Mouse (Mus musculus) heart, embryonic 16.5 days (tissue): Measurements from ENCODE around the gene Fbxw5. TPM values are rescaled to one million over a fixed set of nuclear protein-coding genes. Genes with fewer than 3 reads are reported as not detected.

Experiments used
- ATAC-seq: fragments of 200-750 bp; cut with Nextera tagmentation; replicated peaks from 2 replicates; pipeline ENCODE4 v1.8.0; 2017; ENCODE audit warnings: moderate number of reproducible peaks; ENCODE audit not compliant: insufficient read depth, low FRiP score; ENCODE audit errors: extremely low read depth
- H3K27ac ChIP-seq: fragments of 300-500 bp; sonication (generic); 2 replicates; pipeline ENCODE4 v1.5.1; 2014; ENCODE audit warnings: mild to moderate bottlenecking, low read length, control low read depth, moderate library complexity
- H3K27me3 ChIP-seq: fragments of 300-500 bp; sonication (generic); 2 replicates; pipeline ENCODE4 v1.6.1; 2014; ENCODE audit warnings: low read length, mixed read lengths; ENCODE audit not compliant: control insufficient read depth, insufficient read depth
- H3K36me3 ChIP-seq: fragments of 300-500 bp; sonication (generic); 2 replicates; pipeline ENCODE4 v1.6.1; 2014; ENCODE audit not compliant: control insufficient read depth, insufficient read depth
- H3K4me1 ChIP-seq: fragments of 300-500 bp; sonication (generic); 2 replicates; pipeline ENCODE4 v1.6.1; 2014; ENCODE audit warnings: low read length, mixed read lengths; ENCODE audit not compliant: control insufficient read depth, insufficient read depth
- H3K4me2 ChIP-seq: fragments of 300-500 bp; sonication (generic); 2 replicates; pipeline ENCODE4 v1.6.1; 2014; ENCODE audit warnings: low read depth, mild to moderate bottlenecking, control low read depth, low read length
- H3K4me3 ChIP-seq: fragments of 300-500 bp; sonication (generic); 2 replicates; pipeline ENCODE4 v1.5.1; 2014; ENCODE audit warnings: mild to moderate bottlenecking, control low read depth, low read length
- H3K9ac ChIP-seq: fragments of 300-500 bp; sonication (generic); 2 replicates; pipeline ENCODE4 v1.6.1; 2014; ENCODE audit warnings: low read length, control low read depth
- H3K9me3 ChIP-seq: fragments of 300-500 bp; sonication (generic); replicated peaks from 2 replicates; pipeline ENCODE4 v1.6.1; 2016; ENCODE audit warnings: low read length; ENCODE audit not compliant: control insufficient read depth
- WGBS: fragments of 180-500 bp; shearing (Covaris S2); extraction: QIAGEN DNeasy Blood & Tissue Kit; methylation state at CpG from one replicate; pipeline ENCODE4 v1.1.7; 2014; 5-methylcytosine and 5-hydroxymethylcytosine counted together
- polyA plus RNA-seq: library from polyadenylated mRNA; unstranded; fragments of >200 nt; fragmentation: Nextera tagmentation; extraction: Ambion mirVana; gene quantifications from 2 replicates; pipeline ENCODE4 v1.2.1, GENCODE M21; 2015

Gene Fbxw5
- polyA plus RNA-seq, 1 experiment from 2014 or later, result 97.8 TPM

DNA sequence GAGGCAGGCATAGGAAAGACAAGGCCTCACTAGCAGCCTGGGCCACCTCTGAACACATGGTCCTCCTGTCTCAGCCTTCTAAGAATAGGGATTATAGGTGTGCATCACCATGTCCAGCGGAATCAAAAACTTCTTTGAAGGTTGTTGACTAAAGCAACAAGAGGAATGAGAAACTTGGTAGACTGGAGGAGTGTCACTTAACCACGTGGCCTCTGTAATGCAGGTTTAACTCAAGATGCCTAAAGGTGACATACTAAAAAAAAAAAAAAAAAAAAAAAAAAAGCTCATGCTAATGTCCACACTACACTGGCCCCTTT is 34.3 kb downstream of the Fbxw5 start:
- no peak overlapping the region for H3K4me2 ChIP-seq
- H3K9ac ChIP-seq, result no peak overlapping the region
- 93% methylated on average over 2 of the region's 2 CpGs for WGBS
- H3K9me3 ChIP-seq, result no peaks in the 10 kb centered on the region
- H3K4me1 ChIP-seq, result peaks cover 4% of the 10 kb centered on the region
- no peaks in the 10 kb centered on the region for H3K27me3 ChIP-seq
- no peak for ATAC-seq
- no peak overlapping the region for H3K27ac ChIP-seq
- no peak overlapping the region for H3K4me3 ChIP-seq
- peaks cover 26% of the 10 kb centered on the region for H3K36me3 ChIP-seq

DNA sequence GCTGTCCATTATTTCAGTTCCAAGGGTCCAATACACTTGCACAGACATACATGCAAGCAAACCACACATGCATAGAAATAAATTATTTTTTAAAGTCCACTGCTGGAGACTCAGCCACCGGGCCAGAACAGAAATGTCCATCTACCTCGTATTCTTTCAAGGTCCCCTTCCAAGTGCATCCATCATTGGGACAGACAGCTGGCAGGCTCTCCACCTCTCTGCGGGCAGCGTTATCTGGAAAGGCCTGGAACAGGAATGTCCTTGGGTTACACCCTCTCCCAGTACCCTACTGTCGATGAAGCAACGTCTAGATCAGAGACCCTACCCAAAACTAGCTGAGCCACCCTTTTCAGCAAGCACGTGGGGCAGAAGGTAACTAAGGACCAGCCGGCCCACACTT is 36.0 kb downstream of the Fbxw5 start:
- no peak overlapping the region for H3K27ac ChIP-seq
- no peaks in the 10 kb centered on the region for H3K27me3 ChIP-seq
- H3K4me2 ChIP-seq, result no peak overlapping the region
- ATAC-seq, result no peak
- H3K36me3 ChIP-seq, result peaks cover 20% of the 10 kb centered on the region
- H3K4me1 ChIP-seq, result peaks cover 4% of the 10 kb centered on the region
- no peak overlapping the region for H3K9ac ChIP-seq
- WGBS, result 53% methylated on average over 8 of the region's 8 CpGs
- no peak overlapping the region for H3K4me3 ChIP-seq
- no peaks in the 10 kb centered on the region for H3K9me3 ChIP-seq

DNA sequence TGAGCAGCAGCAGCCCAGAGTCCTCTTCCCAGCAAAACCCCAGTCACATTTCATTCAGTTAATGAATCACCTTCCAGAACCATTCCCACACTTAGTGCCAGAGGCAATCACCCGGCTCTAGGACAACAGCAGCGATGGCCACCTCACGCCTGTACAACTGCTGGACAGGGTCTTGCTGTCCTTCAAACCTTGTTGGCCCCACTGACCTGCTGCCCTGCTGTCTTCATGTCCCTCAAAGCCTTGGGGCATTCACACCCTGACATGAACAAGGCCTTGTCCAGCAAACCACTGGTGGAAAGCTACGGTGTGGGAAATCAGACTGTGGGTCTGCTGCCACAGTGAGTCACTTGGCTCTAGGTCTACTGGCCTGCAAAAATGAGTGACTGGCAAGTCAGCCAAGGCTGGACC is 40.0 kb downstream of the Fbxw5 start:
- Histone ChIP-seq H3K27me3 (no peaks in the 10 kb centered on the region), H3K9ac (no peak overlapping the region), H3K4me3 (no peak overlapping the region), H3K27ac (no peak overlapping the region), H3K4me1 (peaks cover 2% of the 10 kb centered on the region), H3K4me2 (no peak overlapping the region), H3K9me3 (no peaks in the 10 kb centered on the region), H3K36me3 (peaks cover 14% of the 10 kb centered on the region)
- ATAC-seq, result no peak
- WGBS, result 92% methylated on average over 4 of the region's 4 CpGs

DNA sequence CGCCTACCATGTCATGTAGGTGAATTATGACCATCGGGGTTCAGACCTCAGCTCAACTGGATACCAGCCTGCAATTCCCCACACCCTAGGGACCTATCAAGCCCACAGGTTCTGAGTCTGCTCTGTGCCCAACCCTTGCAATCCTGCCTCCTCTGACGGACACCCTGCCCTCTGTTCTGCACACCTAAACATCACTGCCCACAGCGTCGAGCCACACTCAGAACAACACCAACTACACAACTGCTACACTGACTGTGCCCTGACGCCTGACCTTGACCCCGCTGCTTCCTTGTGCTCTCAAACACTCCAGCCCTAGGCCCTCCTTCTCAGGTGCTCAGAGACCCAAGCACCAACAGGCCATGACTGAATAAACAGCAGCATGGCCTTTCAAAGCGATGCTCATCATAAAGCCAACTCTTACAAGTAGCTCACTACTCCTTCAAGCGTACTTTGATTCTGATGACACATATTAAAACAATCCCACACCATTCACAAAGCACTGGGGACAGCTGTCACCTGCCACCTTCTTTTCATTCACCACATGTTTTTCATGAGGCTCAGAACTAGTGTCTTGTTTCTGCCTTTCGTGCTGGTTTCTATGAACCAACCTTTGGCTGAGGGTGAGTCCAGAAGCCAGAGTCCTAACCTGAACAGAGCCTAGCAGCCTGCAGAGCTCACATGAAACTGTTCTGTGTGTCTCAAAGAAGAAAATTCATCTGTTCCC is 41.3 kb downstream of the Fbxw5 start:
- Histone ChIP-seq H3K4me2 (no peak overlapping the region), H3K4me3 (no peak overlapping the region), H3K9ac (no peak overlapping the region), H3K27ac (no peak overlapping the region), H3K36me3 (peaks cover 10% of the 10 kb centered on the region), H3K4me1 (peaks cover 4% of the 10 kb centered on the region), H3K9me3 (no peaks in the 10 kb centered on the region), H3K27me3 (no peaks in the 10 kb centered on the region)
- WGBS, result 83% methylated on average over 10 of the region's 10 CpGs
- no peak for ATAC-seq

DNA sequence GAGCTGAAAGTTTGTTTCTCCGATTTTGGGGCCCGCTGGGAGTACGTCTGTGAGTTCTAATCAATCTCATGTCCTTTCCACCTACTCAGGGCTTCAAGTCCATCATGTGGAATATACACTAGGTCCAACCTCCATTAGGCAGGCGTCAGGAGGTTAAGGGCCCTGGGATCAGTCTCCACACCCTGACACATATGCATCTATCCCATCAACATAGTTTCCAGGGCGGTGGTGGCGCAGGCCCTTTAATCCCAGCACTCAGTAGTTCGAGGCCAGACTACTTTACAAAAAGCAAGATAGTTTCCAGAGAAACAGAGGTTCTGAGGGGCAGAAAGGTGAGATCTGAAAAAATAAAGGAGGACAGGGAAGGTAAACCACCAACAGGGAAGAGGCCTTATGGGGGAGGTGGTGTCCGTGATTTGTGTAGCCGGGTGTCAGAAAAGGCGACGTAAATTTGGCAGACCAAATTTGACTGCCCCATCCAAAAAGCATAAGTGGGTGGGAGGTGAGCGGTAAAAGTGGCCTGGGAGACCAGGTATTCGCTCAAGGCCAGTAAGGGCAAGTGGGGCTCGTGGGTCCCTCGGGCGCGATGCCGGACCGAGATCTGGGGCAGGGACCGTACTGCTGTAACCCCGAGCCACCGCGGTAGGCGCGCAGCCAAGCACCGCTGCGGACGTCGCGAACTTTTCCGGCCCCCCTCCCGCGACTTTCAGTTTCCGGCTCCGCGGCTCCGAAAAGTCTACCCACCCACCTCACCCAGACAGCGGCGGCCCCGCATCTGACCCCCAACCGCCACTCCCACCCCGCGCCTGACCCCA is 45.7 kb downstream of the Fbxw5 start:
- H3K4me3 ChIP-seq, result peak overlapping the region; percentile 82
- 7% methylated on average over 41 of the region's 43 CpGs for WGBS
- peaks cover 4% of the 10 kb centered on the region for H3K4me1 ChIP-seq
- no peaks in the 10 kb centered on the region for H3K27me3 ChIP-seq
- H3K4me2 ChIP-seq, result peak overlapping the region; percentile 67
- peak; percentile 69 for ATAC-seq
- H3K36me3 ChIP-seq, result no peaks in the 10 kb centered on the region
- peak overlapping the region; percentile 90 for H3K9ac ChIP-seq
- H3K9me3 ChIP-seq, result no peaks in the 10 kb centered on the region
- H3K27ac ChIP-seq, result peak overlapping the region; percentile 77

DNA sequence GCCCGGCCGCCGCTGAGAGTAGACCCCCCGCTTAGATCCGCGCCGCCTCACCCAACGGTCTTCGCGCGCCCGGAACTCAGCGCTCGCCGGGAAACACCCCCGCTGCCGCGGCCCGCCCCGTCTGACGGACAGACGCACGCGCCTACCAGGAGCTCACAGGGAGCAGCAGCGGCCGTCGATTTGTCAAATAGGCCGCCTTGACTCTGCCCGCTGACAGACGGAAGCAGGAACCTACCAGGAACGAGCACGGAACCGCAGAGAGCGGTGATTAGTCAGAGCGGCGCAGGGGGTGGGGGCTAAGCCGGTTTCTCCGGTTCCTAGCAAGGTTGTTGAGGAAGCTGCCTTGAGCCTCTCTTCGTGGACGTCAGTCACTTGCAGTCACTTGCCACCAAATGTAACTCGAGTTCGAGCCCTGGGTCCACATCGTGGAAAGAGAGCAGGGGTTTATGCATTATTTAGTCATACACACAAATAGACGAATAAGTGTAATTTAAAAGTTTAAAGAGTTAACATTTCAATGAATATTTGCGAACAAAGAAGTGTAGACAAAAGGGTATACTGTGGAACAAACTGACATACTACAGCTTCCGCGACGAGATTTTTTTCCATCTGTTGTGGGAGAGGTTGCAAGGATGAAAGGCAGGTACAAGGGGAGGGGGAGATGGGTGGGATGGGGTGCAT is 46.4 kb downstream of the Fbxw5 start, which contains the start of gene Traf2:
Traf2 (minus strand) TSS at position 130 of the 681 bp plus-strand sequence.
- peak within 1 kb of the TSS; percentile 77 for H3K27ac ChIP-seq
- no peaks in the 10 kb centered on the region for H3K9me3 ChIP-seq
- peak within 1 kb of the TSS; percentile 82 for H3K4me3 ChIP-seq
- no peaks in the 10 kb centered on the region for H3K36me3 ChIP-seq
- no peaks in the 10 kb centered on the region for H3K27me3 ChIP-seq
- peak; percentile 99 for ATAC-seq
- H3K4me1 ChIP-seq, result peaks cover 4% of the 10 kb centered on the region
- H3K9ac ChIP-seq, result peak within 1 kb of the TSS; percentile 90
- 2% methylated on average over 48 of the region's 48 CpGs for WGBS
- H3K4me2 ChIP-seq, result peak within 1 kb of the TSS; percentile 67

DNA sequence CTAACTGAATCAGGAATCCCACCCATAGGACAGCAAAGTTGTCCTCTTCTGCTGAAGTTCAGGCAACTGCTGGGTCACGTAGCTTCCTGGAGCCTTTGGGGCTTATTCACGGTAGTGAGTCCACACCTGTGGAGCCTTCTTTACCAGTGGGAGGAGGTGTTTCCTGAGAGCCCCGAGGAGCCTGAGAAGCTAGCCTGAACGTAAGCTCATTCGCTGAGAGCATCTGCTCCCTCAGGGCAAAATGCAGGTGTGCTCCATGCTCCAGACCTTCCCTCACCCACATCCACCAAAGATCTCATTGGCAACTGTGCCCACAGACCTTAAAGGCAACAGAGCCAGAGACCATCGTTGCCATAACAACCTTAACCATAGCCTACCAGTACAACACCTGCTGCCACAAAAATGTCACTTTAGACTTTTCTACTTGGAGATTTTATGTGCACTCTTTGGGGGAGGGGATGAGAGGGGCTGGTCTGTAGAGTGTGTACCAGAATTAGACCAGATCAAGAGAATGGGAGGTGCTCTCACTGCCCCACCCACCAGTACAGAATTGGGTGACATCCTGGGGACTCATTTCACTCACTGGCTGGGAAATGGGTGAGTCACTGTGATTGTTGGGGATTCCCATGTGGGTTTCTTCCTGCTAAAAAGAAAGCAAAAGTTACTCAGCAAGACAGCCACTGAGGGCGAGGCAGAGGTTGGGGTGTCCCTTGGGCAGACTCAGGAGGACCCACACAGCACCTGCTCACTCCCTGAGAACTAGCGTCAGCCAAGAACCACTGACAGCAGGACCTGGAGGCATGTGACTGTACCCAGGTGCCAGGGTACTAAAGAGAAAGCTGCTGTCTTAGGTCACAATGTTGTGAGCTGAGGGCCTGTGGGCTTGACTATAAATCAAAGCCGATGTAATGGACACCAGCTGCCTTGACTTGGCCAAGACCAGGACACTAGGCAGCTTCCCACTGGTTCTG is 48.8 kb downstream of the Fbxw5 start:
- no peak overlapping the region for H3K9ac ChIP-seq
- 0 out of 2 replicates have a peak, but pooled peaks have one; percentile 1 for ATAC-seq
- WGBS, result 48% methylated on average over 9 of the region's 9 CpGs
- no peaks in the 10 kb centered on the region for H3K36me3 ChIP-seq
- no peaks in the 10 kb centered on the region for H3K9me3 ChIP-seq
- H3K4me1 ChIP-seq, result peaks cover 4% of the 10 kb centered on the region
- H3K4me2 ChIP-seq, result no peak overlapping the region
- H3K27ac ChIP-seq, result no peak overlapping the region; the same call in 1 of the 2 replicates
- H3K4me3 ChIP-seq, result no peak overlapping the region
- no peaks in the 10 kb centered on the region for H3K27me3 ChIP-seq

DNA sequence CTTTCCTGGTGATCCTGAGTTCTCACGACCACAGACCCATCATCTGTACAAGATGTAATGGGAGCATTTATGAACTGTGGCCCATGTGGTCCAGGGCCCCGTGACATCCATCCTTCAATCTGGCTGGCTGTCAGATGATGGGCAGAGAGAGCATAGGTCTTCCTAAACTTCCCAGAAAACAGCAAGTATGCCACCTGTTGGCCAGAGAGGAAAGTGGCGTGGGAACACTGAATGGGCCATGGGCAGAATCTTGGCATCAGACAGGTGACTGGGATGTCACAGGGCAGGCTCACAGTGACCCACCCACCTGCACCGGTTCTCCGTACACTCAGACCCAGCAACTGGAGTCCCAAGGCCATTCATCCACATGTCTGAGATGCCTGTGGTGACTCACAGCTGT is 50.6 kb downstream of the Fbxw5 start:
- no peak overlapping the region for H3K4me2 ChIP-seq
- H3K9ac ChIP-seq, result no peak overlapping the region
- H3K27ac ChIP-seq, result no peak overlapping the region
- no peak for ATAC-seq
- no peaks in the 10 kb centered on the region for H3K36me3 ChIP-seq
- WGBS, result 24% methylated on average over 5 of the region's 5 CpGs
- H3K4me1 ChIP-seq, result no peaks in the 10 kb centered on the region
- no peaks in the 10 kb centered on the region for H3K27me3 ChIP-seq
- no peak overlapping the region for H3K4me3 ChIP-seq
- H3K9me3 ChIP-seq, result no peaks in the 10 kb centered on the region
